Mouse (Mus musculus): ENCODE measurements around the gene Hist1h2bb.
A peak's percentile ranks its signal among the peaks of the same experiment; 100 is the strongest.
"Not testable (repeated sequence)": the region's sequence is repeated elsewhere in the genome, so short reads cannot be mapped to it uniquely, and the experiment has no call there.

Hist1h2bb gene

DNA sequence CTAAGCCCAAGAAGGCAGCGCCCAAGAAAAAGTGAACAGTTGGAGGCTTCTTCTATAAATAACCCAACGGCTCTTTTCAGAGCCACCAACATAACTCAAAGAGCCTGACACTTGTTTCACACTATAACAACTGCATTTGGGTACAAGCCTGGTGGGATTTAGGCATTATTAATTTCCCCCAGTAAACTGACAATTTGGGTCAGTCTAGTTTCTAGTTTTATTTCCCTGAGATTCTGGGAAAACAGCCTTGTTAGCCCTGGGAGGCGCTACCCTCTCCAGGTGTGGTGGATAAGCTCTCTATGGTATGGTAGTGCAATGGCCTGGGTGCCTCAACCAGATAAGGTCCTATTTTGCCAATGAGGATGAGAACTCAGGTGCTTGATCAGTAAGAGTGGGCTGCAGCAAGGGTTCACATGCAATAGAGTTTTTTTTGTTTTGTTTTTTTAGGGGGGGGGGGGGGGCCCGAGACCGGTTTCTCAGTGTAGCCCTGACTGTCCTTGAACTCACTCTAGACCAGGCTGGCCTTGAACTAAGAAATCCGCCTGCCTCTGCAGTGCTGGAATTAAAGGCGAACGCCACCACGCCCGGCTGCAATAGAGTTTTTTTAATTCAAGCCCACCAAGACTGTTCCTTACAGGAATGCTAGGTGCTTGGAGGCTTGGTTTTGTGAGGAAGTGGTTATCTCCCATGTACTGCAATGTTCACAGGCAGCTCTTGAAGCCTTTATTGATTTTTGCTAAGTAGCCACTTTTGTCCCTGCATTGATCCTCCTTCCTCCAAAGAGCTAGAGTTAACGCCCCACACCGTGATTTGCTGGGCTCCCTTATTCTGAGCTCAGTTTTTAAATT, 18.0 kb downstream of the Hist1h2bb start:
- DNase-seq (ENCODE audit: inconsistent ontology term): no peak

GRCm38 (mm10) chr13:23765172-23765513, 18.6 kb downstream of the Hist1h2bb start:
- DNase-seq (ENCODE audit: inconsistent ontology term): no peak

DNA sequence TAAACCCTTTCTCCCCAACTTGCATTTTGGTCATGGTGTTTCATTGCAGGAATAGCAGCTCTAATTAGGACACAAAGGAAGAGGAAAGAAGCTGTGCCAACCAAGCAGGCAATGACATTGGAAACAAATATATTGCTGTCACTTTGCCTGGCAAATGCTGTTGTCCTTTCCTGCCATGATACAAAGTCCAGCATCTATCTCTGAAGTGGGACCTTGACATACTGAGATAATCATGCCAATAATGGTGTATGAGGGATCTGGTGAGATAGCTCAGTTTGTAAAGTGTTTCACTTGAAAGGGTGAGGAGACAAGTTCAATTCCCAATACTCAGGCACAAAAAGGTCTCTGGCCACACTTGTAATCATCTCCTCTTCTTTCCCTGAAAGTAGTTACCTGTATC, 20.2 kb downstream of the Hist1h2bb start:
- DNase-seq (ENCODE audit: inconsistent ontology term): no peak

- no peak for DNase-seq (ENCODE audit: inconsistent ontology term)
These were observed 22.4 kb downstream of the Hist1h2bb start for GRCm38 (mm10) chr13:23768834-23769397.

- not testable (repeated sequence) for DNase-seq (ENCODE audit: inconsistent ontology term)
These were observed 23.1 kb downstream of the Hist1h2bb start, which contains the start of gene Trim38 for GRCm38 (mm10) chr13:23769613-23770012. Gene Trim38, plus strand, starts transcription at chr13:23769913.

- DNase-seq (ENCODE audit: inconsistent ontology term): peak; percentile 41
These were observed 26.2 kb downstream of the Hist1h2bb start for GRCm38 (mm10) chr13:23772561-23773313.

DNA sequence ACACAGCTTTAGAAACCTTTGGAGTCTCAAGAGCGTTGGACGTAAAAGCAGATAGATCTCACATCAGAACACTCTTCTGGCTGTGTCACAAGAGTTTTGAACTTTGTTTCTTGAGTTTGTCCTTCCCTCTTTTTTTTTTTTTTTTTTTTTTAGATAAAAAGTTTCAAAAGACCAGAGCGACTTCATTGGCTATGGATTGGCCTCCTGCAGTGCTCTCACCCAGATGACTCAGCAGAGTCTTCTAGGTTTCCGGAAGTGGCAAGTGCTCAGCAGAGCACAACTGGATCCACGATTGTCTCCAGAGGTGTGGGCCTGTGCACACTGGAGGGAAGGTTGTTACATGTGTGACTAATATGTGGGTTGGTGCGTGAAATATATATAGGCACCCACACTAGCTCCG, 31.8 kb downstream of the Hist1h2bb start:
- DNase-seq (ENCODE audit: inconsistent ontology term): no peak

DNA sequence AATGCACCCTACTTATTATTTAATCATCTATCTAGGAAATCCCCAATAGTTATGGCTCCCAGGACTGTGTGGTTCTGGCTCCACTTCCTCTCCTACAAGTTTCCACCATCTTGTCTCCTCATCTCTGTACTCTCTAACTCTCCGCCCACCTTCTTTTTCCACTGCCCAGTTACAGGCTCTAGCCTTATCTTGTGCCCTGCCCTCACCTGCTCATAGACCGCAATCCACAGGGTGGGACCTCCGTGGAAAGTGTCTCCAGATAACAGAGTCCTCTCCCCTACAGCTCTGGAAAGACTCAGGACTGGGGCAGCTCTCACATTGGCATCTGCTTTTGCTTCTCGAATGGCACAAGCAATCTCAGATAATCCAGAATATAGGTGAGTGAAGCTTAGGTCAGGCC, 32.5 kb downstream of the Hist1h2bb start:
- DNase-seq (ENCODE audit: inconsistent ontology term): no peak

- DNase-seq (ENCODE audit: inconsistent ontology term): peak; percentile 24
These were observed 46.0 kb downstream of the Hist1h2bb start for GRCm38 (mm10) chr13:23792520-23792919.
